Mouse (Mus musculus) heart, postnatal 4 days (tissue): ENCODE results near the gene Abhd5. TPM values are rescaled to one million over a fixed set of nuclear protein-coding genes. Genes with fewer than 3 reads are reported as not detected.

Experiments used
- DNase-seq: peaks from one replicate; pipeline ENCODE4 v3.0.0; 2021
- total RNA-seq, 2 experiments: library from RNA; stranded (reverse); gene quantifications; 2 replicates each; pipeline ENCODE4 v1.2.3; 2021

The Abhd5 gene
- total RNA-seq, 2 experiments from 2014 or later, result 41.4 to 44.1 TPM

- DNase-seq, result no peak
Observed at GRCm38 (mm10) chr9:122416617-122417016, 65.2 kb downstream of the Abhd5 start.

- DNase-seq, result no peak
Observed at GRCm38 (mm10) chr9:122420195-122420756, 68.9 kb downstream of the Abhd5 start.

GRCm38 (mm10) chr9:122420772-122421764 is 69.7 kb downstream of the Abhd5 start:
- DNase-seq, result peak; percentile 82

GRCm38 (mm10) chr9:122421911-122422310 is 70.5 kb downstream of the Abhd5 start:
- no peak for DNase-seq

- no peak for DNase-seq
Observed at GRCm38 (mm10) chr9:122422706-122423105, 71.3 kb downstream of the Abhd5 start.

- DNase-seq, result no peak
Observed at GRCm38 (mm10) chr9:122423146-122423545, 71.7 kb downstream of the Abhd5 start.

- peak; percentile 50 for DNase-seq
Observed at GRCm38 (mm10) chr9:122424941-122425608, 73.7 kb downstream of the Abhd5 start.

- DNase-seq, result no peak
Observed at GRCm38 (mm10) chr9:122429058-122429649, 77.7 kb downstream of the Abhd5 start.

GRCm38 (mm10) chr9:122429685-122430084 is 78.3 kb downstream of the Abhd5 start:
- no peak for DNase-seq

Other genes with a start within 250 kb of the Abhd5 start
- 10 to 100 TPM; 77.8 to 78.7 TPM for gene Snrk, start 234.3 kb upstream of the Abhd5 start, total RNA-seq
- 10 to 100 TPM; 23.7 to 25.5 TPM for gene Ano10, start 57.2 kb upstream of the Abhd5 start, total RNA-seq